Mouse (Mus musculus) midbrain, postnatal 0 days (tissue): ENCODE measurements at regions not wholly inside any gene's neighbourhood (a gene's known extent, or its start where the extent isn't known, plus 50 kb on each side); places are given as distances from the start of the nearest gene placed in this dataset.

Experiments
- ATAC-seq: fragments of 200-750 bp; cut with Nextera tagmentation; 2 replicates; pipeline ENCODE4 v1.8.0; 2017; ENCODE audit warnings: moderate number of reproducible peaks, mild to moderate bottlenecking, moderate TSS enrichment, moderate library complexity; ENCODE audit not compliant: low FRiP score
- DNase-seq: peaks from one replicate; pipeline ENCODE4 v3.0.0-alpha.2; 2015; ENCODE audit warnings: low spot score
- H3K27ac ChIP-seq: fragments of 300-500 bp; sonication (generic); 2 replicates; pipeline ENCODE4 v1.5.1; 2014; ENCODE audit warnings: low read depth, mild to moderate bottlenecking, low read length, mixed read lengths
- H3K27me3 ChIP-seq: fragments of 300-500 bp; sonication (generic); 2 replicates; pipeline ENCODE4 v1.6.1; 2014; ENCODE audit warnings: low read length, control low read depth, mixed read lengths; ENCODE audit not compliant: insufficient read depth
- H3K36me3 ChIP-seq: fragments of 300-500 bp; sonication (generic); 2 replicates; pipeline ENCODE4 v1.6.1; 2014; ENCODE audit warnings: low read length, control low read depth, mixed read lengths; ENCODE audit not compliant: insufficient read depth
- H3K4me1 ChIP-seq: fragments of 300-500 bp; sonication (generic); 2 replicates; pipeline ENCODE4 v1.6.1; 2014; ENCODE audit warnings: mild to moderate bottlenecking, control low read depth, antibody characterized with exemption, low read length, mixed read lengths; ENCODE audit not compliant: insufficient read depth
- H3K4me2 ChIP-seq: fragments of 300-500 bp; sonication (generic); 2 replicates; pipeline ENCODE4 v1.6.1; 2014; ENCODE audit warnings: low read depth, mild to moderate bottlenecking, low read length, mixed read lengths; ENCODE audit not compliant: poor library complexity, severe bottlenecking
- H3K4me3 ChIP-seq: fragments of 300-500 bp; sonication (generic); 2 replicates; pipeline ENCODE4 v1.5.1; 2014; ENCODE audit warnings: low read depth, mild to moderate bottlenecking, low read length, moderate library complexity
- H3K9ac ChIP-seq: fragments of 300-500 bp; sonication (generic); replicated peaks from 2 replicates; pipeline ENCODE4 v1.6.1; 2014; ENCODE audit warnings: mild to moderate bottlenecking, low read length, moderate library complexity, mixed read lengths; ENCODE audit not compliant: poor library complexity, severe bottlenecking
- H3K9me3 ChIP-seq: fragments of 300-500 bp; sonication (generic); 2 replicates; pipeline ENCODE4 v1.6.1; 2016; ENCODE audit warnings: low read length, control low read depth
- CTCF ChIP-seq: IDR thresholded peaks from 2 replicates; pipeline ENCODE4 v1.5.1; 2016; ENCODE audit warnings: antibody characterized with exemption, mild to moderate bottlenecking
- WGBS: fragments of 180-500 bp; shearing (Covaris S2); extraction: QIAGEN DNeasy Blood & Tissue Kit; methylation state at CpG from one replicate; pipeline ENCODE4 v1.1.7; 2014; 5-methylcytosine and 5-hydroxymethylcytosine counted together

DNA sequence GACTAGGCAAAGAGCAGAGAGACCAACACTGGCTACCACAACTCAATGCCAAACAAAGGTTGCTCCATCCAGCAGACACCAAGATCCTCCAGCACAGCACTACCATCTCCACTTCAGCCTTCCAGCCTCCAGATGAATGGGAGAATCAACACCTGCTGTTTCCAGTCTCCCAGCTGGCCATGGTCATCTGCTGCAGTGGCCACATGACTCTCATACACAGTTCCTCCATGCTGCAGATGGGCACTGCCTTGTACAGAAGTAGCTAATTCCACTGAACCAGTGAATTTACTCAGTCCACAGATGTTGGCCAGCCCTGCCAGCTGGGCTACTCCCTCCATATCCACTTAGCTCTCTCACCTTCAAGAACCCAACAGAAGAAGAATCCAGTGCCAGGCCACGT is 63.0 kb upstream of the Vstm5 start:
- Histone ChIP-seq H3K9me3 (no peaks in the 10 kb centered on the region), H3K36me3 (no peaks in the 10 kb centered on the region), H3K27ac (no peak overlapping the region), H3K4me1 (no peaks in the 10 kb centered on the region), H3K9ac (no peak overlapping the region), H3K4me3 (no peak overlapping the region), H3K4me2 (no peak overlapping the region), H3K27me3 (no peaks in the 10 kb centered on the region)
- DNase-seq (no peak), ATAC-seq (no peak)
- TF ChIP-seq CTCF, result no peak
- WGBS, result 85% methylated on average over 1 of the region's 1 CpGs

DNA sequence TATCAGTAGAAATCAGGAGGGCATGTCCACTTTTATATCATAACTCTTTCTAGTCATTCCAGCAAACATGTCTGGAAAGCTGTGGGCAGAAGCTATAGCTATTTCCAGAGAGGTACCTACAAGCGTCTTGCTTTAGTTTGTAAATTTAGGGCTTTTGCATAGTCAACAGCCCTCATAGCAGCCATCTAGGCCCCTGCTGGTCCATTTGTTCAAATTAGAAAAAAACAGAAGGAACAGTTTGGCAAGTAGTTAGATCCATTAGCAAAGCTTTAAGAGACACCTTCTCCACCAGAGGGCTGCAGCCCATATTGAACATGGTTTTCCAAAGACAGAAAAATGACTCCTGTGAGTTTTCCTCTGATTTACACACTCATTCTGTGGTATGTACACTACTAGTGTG is 63.4 kb upstream of the Vstm5 start:
- WGBS, result 95% methylated on average over 1 of the region's 1 CpGs
- TF ChIP-seq CTCF, result no peak

GRCm38 (mm10) chr9:15170911-15171310 is 59.0 kb upstream of the Hephl1 start:
- ATAC-seq (no peak), DNase-seq (no peak)
- Histone ChIP-seq H3K27ac (no peak overlapping the region), H3K9me3 (no peaks in the 10 kb centered on the region), H3K27me3 (no peaks in the 10 kb centered on the region), H3K4me2 (no peak overlapping the region), H3K9ac (no peak overlapping the region), H3K36me3 (no peaks in the 10 kb centered on the region), H3K4me1 (no peaks in the 10 kb centered on the region), H3K4me3 (no peak overlapping the region)
- WGBS, result 63% methylated on average over 3 of the region's 3 CpGs
- TF ChIP-seq CTCF, result no peak

More for the DNA sequence above, 63.4 kb upstream of the Vstm5 start:
- Histone ChIP-seq H3K36me3 (no peaks in the 10 kb centered on the region), H3K9ac (no peak overlapping the region), H3K27ac (no peak overlapping the region), H3K9me3 (no peaks in the 10 kb centered on the region), H3K27me3 (no peaks in the 10 kb centered on the region), H3K4me2 (no peak overlapping the region), H3K4me1 (no peaks in the 10 kb centered on the region), H3K4me3 (no peak overlapping the region)
- DNase-seq (no peak), ATAC-seq (no peak)

- no peak overlapping the region for H3K4me2 ChIP-seq
- no peaks in the 10 kb centered on the region for H3K4me1 ChIP-seq
- 72% methylated on average over 1 of the region's 1 CpGs for WGBS
- H3K9me3 ChIP-seq, result no peaks in the 10 kb centered on the region
- TF ChIP-seq CTCF, result peak; percentile 73
- DNase-seq, result peak; percentile 55
- no peak overlapping the region for H3K27ac ChIP-seq
- no peaks in the 10 kb centered on the region for H3K36me3 ChIP-seq
- H3K27me3 ChIP-seq, result no peaks in the 10 kb centered on the region
- no peak overlapping the region for H3K4me3 ChIP-seq
- H3K9ac ChIP-seq, result no peak overlapping the region
- no peak for ATAC-seq
Measured at GRCm38 (mm10) chr9:15169714-15170113, 57.8 kb upstream of the Hephl1 start.

DNA sequence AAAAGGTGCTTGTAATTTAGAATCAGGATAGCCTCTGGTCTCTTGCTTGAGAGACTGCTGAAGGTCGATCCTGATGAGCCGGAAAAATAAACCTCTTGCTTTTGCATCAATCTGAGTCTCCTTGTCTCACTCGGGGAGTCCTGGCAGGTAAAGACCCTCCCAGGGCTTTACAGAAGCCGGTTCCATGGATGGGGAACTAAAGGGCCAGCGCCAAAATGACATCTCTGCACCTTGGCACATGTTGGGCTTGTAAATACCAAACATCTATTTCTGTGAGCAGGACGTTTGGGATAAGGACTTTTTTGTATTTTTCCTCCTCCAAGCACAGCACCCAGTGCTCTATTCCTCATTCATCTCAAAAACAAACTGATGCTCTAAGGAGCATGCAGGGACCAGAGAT is 57.1 kb upstream of the Hephl1 start:
- Histone ChIP-seq H3K9me3 (no peaks in the 10 kb centered on the region), H3K4me3 (no peak overlapping the region), H3K36me3 (no peaks in the 10 kb centered on the region), H3K4me1 (no peaks in the 10 kb centered on the region), H3K27ac (no peak overlapping the region), H3K4me2 (no peak overlapping the region), H3K9ac (no peak overlapping the region), H3K27me3 (no peaks in the 10 kb centered on the region)
- 73% methylated on average over 6 of the region's 6 CpGs for WGBS
- no peak for ATAC-seq
- DNase-seq, result no peak
- TF ChIP-seq CTCF, result no peak

DNA sequence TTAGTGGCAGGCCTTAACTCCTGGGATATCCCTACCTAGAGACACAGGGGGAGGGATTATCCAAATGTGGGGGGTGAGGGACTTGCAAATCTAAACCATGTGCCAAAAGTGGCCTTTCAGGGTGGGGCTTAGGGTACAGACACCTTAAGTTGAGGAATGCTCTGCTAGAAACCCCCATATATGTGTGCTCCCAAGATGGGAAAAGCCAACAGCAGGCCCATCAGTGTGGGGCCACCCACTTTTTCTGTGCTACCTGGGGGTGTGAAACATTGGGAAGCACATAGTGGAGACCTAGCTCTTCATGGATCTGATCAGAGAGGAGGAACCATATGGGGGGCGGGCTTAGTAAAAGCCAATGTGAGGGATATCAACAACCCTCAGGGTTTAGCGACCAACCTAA is 55.0 kb upstream of the Hephl1 start:
- no peak for DNase-seq
- no peak overlapping the region for H3K9ac ChIP-seq
- TF ChIP-seq CTCF, result no peak
- 93% methylated on average over 2 of the region's 2 CpGs for WGBS
- H3K4me2 ChIP-seq, result no peak overlapping the region
- no peaks in the 10 kb centered on the region for H3K4me1 ChIP-seq
- H3K27me3 ChIP-seq, result no peaks in the 10 kb centered on the region
- H3K27ac ChIP-seq, result no peak overlapping the region
- H3K9me3 ChIP-seq, result peaks cover 6% of the 10 kb centered on the region; the same call in 1 of the 2 replicates
- no peaks in the 10 kb centered on the region for H3K36me3 ChIP-seq
- H3K4me3 ChIP-seq, result no peak overlapping the region
- ATAC-seq, result no peak

- no peak overlapping the region for H3K9ac ChIP-seq
- H3K4me1 ChIP-seq, result no peaks in the 10 kb centered on the region
- H3K27ac ChIP-seq, result no peak overlapping the region
- no peak for DNase-seq
- H3K9me3 ChIP-seq, result peaks cover 10% of the 10 kb centered on the region; the same call in 1 of the 2 replicates
- no peak overlapping the region for H3K4me3 ChIP-seq
- 93% methylated on average over 4 of the region's 4 CpGs for WGBS
- TF ChIP-seq CTCF, result no peak
- H3K27me3 ChIP-seq, result no peaks in the 10 kb centered on the region
- H3K4me2 ChIP-seq, result no peak overlapping the region
- ATAC-seq, result no peak
- no peaks in the 10 kb centered on the region for H3K36me3 ChIP-seq
Measured at GRCm38 (mm10) chr9:15166476-15166875, 54.6 kb upstream of the Hephl1 start.
